Mouse (Mus musculus) MEL (cell line): ENCODE results near the gene Dnm1. TPM values are rescaled to one million over a fixed set of nuclear protein-coding genes. Genes with fewer than 3 reads are reported as not detected.
A peak's percentile ranks its signal among the peaks of the same experiment; 100 is the strongest.

ENCODE experiments used
- DNase-seq: peaks from one replicate; pipeline ENCODE4 v3.0.0; 2011; ENCODE audit warnings: low read depth, low spot score
- H3K27ac ChIP-seq: 2 replicates; pipeline ENCODE4 v1.5.1; 2012; ENCODE audit warnings: low read depth, mild to moderate bottlenecking, control low read depth, low read length, moderate library complexity; ENCODE audit not compliant: control insufficient read depth
- H3K27me3 ChIP-seq, 2 experiments: fragments of 150-350 bp in 1 of 2; sonication (generic) in 1 of 2; 2 replicates each; pipeline ENCODE4 v1.6.1; 2012; ENCODE audit warnings: low read length in 2 of 2, mild to moderate bottlenecking in 2 of 2, improper control_type of control experiment in 1 of 2, moderate library complexity in 1 of 2; ENCODE audit not compliant: insufficient read depth in 2 of 2, control insufficient read depth in 1 of 2
- H3K36me3 ChIP-seq, 2 experiments: 2 replicates each; pipeline ENCODE4 v1.6.1; 2012 to 2014; ENCODE audit warnings: low read length in 2 of 2, improper control_type of control experiment in 1 of 2, inconsistent platforms in 1 of 2, mild to moderate bottlenecking in 1 of 2; ENCODE audit not compliant: insufficient read depth in 2 of 2, control insufficient read depth in 1 of 2
- H3K4me1 ChIP-seq, 2 experiments: fragments of 150-350 bp in 1 of 2; sonication (generic) in 1 of 2; 2 replicates each; pipeline ENCODE4 v1.6.1; 2012; ENCODE audit warnings: low read length in 2 of 2, improper control_type of control experiment in 1 of 2, mild to moderate bottlenecking in 1 of 2; ENCODE audit not compliant: insufficient read depth in 2 of 2, control insufficient read depth in 1 of 2
- H3K4me3 ChIP-seq, 2 experiments: fragments of 150-350 bp in 1 of 2; sonication (generic) in 1 of 2; 2 replicates each; pipeline ENCODE4 v1.5.1; 2012; ENCODE audit warnings: low read depth in 2 of 2, low read length in 2 of 2, mild to moderate bottlenecking in 2 of 2, moderate library complexity in 2 of 2, control low read depth in 1 of 2, improper control_type of control experiment in 1 of 2; ENCODE audit not compliant: control insufficient read depth in 1 of 2, insufficient read depth in 1 of 2
- H3K79me2 ChIP-seq: 2 replicates; pipeline ENCODE4 v1.6.1; 2012; ENCODE audit warnings: mild to moderate bottlenecking, low read length, moderate library complexity; ENCODE audit not compliant: control insufficient read depth, poor library complexity, insufficient read depth
- H3K9ac ChIP-seq: 2 replicates; pipeline ENCODE4 v1.6.1; 2012; ENCODE audit warnings: low read depth, mild to moderate bottlenecking, control low read depth, low read length, moderate library complexity; ENCODE audit not compliant: control insufficient read depth, poor library complexity, severe bottlenecking
- H3K9me3 ChIP-seq: fragments of 150-350 bp; sonication (generic); replicated peaks from 2 replicates; pipeline ENCODE4 v1.6.1; 2012; ENCODE audit warnings: mild to moderate bottlenecking, low read length, improper control_type of control experiment, moderate library complexity; ENCODE audit not compliant: insufficient read depth
- CHD1 ChIP-seq: IDR thresholded peaks from 2 replicates; pipeline ENCODE4 v1.6.1; 2012; ENCODE audit warnings: low read depth, mild to moderate bottlenecking, inconsistent platforms, low read length, improper control_type of control experiment
- CHD2 ChIP-seq: IDR thresholded peaks from 2 replicates; pipeline ENCODE4 v1.6.1; 2011; ENCODE audit warnings: low read length, improper control_type of control experiment
- ELF1 ChIP-seq: IDR thresholded peaks from 2 replicates; pipeline ENCODE4 v1.6.1; 2014; ENCODE audit warnings: low read depth, mild to moderate bottlenecking, inconsistent platforms, low read length, improper control_type of control experiment, moderate library complexity
- EP300 ChIP-seq, 2 experiments: IDR thresholded peaks; 2 replicates each; pipeline ENCODE4 v1.6.1; 2011; ENCODE audit warnings: improper control_type of control experiment in 2 of 2, low read length in 2 of 2, low read depth in 1 of 2, mild to moderate bottlenecking in 1 of 2
- ETS1 ChIP-seq: IDR thresholded peaks from 2 replicates; pipeline ENCODE4 v1.6.1; 2012; ENCODE audit warnings: low read depth, mild to moderate bottlenecking, inconsistent platforms, low read length, improper control_type of control experiment, moderate library complexity
- HCFC1 ChIP-seq: IDR thresholded peaks from 2 replicates; pipeline ENCODE4 v1.6.1; 2012; ENCODE audit warnings: low read depth, mild to moderate bottlenecking, inconsistent platforms, low read length, improper control_type of control experiment, moderate library complexity
- MAFK ChIP-seq: IDR thresholded peaks from 2 replicates; pipeline ENCODE4 v1.6.1; 2011; ENCODE audit warnings: low read depth, mild to moderate bottlenecking, low read length, improper control_type of control experiment, borderline replicate concordance
- MAX ChIP-seq: IDR thresholded peaks from 2 replicates; pipeline ENCODE4 v1.6.1; 2011; ENCODE audit warnings: low read length, improper control_type of control experiment
- MAZ ChIP-seq: IDR thresholded peaks from 2 replicates; pipeline ENCODE4 v1.6.1; 2012; ENCODE audit warnings: low read depth, mild to moderate bottlenecking, inconsistent platforms, low read length, improper control_type of control experiment
- MEF2A ChIP-seq: IDR thresholded peaks from 2 replicates; pipeline ENCODE4 v1.6.1; 2014; ENCODE audit warnings: low read depth, mild to moderate bottlenecking, inconsistent platforms, low read length, improper control_type of control experiment; ENCODE audit not compliant: poor library complexity, insufficient replicate concordance, severe bottlenecking; ENCODE audit errors: extremely low read depth
- MXI1 ChIP-seq: IDR thresholded peaks from 2 replicates; pipeline ENCODE4 v1.6.1; 2011; ENCODE audit warnings: mild to moderate bottlenecking, low read depth, low read length, improper control_type of control experiment
- MYB ChIP-seq: IDR thresholded peaks from 2 replicates; pipeline ENCODE4 v1.6.1; 2011; ENCODE audit warnings: mild to moderate bottlenecking, low read depth, low read length, improper control_type of control experiment
- NELFE ChIP-seq: IDR thresholded peaks from 2 replicates; pipeline ENCODE4 v1.6.1; 2011; ENCODE audit warnings: low read depth, low read length, improper control_type of control experiment
- NRF1 ChIP-seq: IDR thresholded peaks from 2 replicates; pipeline ENCODE4 v1.6.1; 2014; ENCODE audit warnings: low read depth, mild to moderate bottlenecking, inconsistent platforms, low read length, improper control_type of control experiment, moderate library complexity; ENCODE audit not compliant: poor library complexity, insufficient read depth, severe bottlenecking
- POLR2A ChIP-seq, 2 experiments: IDR thresholded peaks; 2 replicates each; pipeline ENCODE4 v1.6.1; 2011 to 2012; ENCODE audit warnings: low read length in 2 of 2, mild to moderate bottlenecking in 2 of 2, control low read depth in 1 of 2, improper control_type of control experiment in 1 of 2, low read depth in 1 of 2, moderate library complexity in 1 of 2; ENCODE audit not compliant: control insufficient read depth in 1 of 2, insufficient read depth in 1 of 2, poor library complexity in 1 of 2
- RCOR1 ChIP-seq: IDR thresholded peaks from 2 replicates; pipeline ENCODE4 v1.6.1; 2012; ENCODE audit warnings: low read depth, mild to moderate bottlenecking, inconsistent platforms, low read length, improper control_type of control experiment
- SIN3A ChIP-seq: IDR thresholded peaks from 2 replicates; pipeline ENCODE4 v1.6.1; 2012; ENCODE audit warnings: low read length, improper control_type of control experiment, inconsistent platforms
- SMC3 ChIP-seq: IDR thresholded peaks from 2 replicates; pipeline ENCODE4 v1.6.1; 2011; ENCODE audit warnings: low read depth, low read length, improper control_type of control experiment
- TBP ChIP-seq: IDR thresholded peaks from 2 replicates; pipeline ENCODE4 v1.8.0; 2011; ENCODE audit warnings: low read depth, low read length, improper control_type of control experiment
- TCF12 ChIP-seq: IDR thresholded peaks from 2 replicates; pipeline ENCODE4 v1.6.1; 2014; ENCODE audit warnings: low read depth, mild to moderate bottlenecking, inconsistent platforms, low read length, improper control_type of control experiment, moderate library complexity
- USF1 ChIP-seq: IDR thresholded peaks from 2 replicates; pipeline ENCODE4 v1.6.1; 2014; ENCODE audit warnings: low read depth, mild to moderate bottlenecking, inconsistent platforms, low read length, improper control_type of control experiment, moderate library complexity
- ZC3H11A ChIP-seq: IDR thresholded peaks from 2 replicates; pipeline ENCODE4 v1.6.1; 2012; ENCODE audit warnings: low read depth, mild to moderate bottlenecking, inconsistent platforms, low read length, improper control_type of control experiment
- ZKSCAN1 ChIP-seq: IDR thresholded peaks from 2 replicates; pipeline ENCODE4 v1.6.1; 2012; ENCODE audit warnings: low read depth, mild to moderate bottlenecking, inconsistent platforms, low read length, improper control_type of control experiment, moderate library complexity
- ZMIZ1 ChIP-seq: IDR thresholded peaks from 2 replicates; pipeline ENCODE4 v1.6.1; 2012; ENCODE audit warnings: low read depth, mild to moderate bottlenecking, inconsistent platforms, low read length, improper control_type of control experiment, moderate library complexity
- ZNF384 ChIP-seq: IDR thresholded peaks from 2 replicates; pipeline ENCODE4 v1.6.1; 2012; ENCODE audit warnings: low read depth, mild to moderate bottlenecking, inconsistent platforms, low read length, improper control_type of control experiment
- polyA plus RNA-seq, 2 experiments: library from polyadenylated mRNA; stranded (reverse) in 1 of 2; unstranded in 1 of 2; fragments of >175 nt in 1 of 2; fragments of >200 nt in 1 of 2; gene quantifications; 2 replicates each; pipeline versions ENCODE4 v1.2.1 to v1.2.4; 2012; ENCODE audit warnings: low replicate concordance in 2 of 2, low read depth in 1 of 2; ENCODE audit not compliant: insufficient read length in 2 of 2, insufficient read depth in 1 of 2, missing spikeins in 1 of 2
- total RNA-seq: library from RNA; depleted of rRNA; stranded (reverse); fragments of 300-350 nt; gene quantifications from 2 replicates; pipeline ENCODE4 v1.2.3, GENCODE M21; 2012

Gene Dnm1
- total and polyA plus RNA-seq, 3 experiments = 0.42 to 5.0 TPM; not detected in 1

GRCm38 (mm10) chr2:32381775-32382223 lies 28.7 kb upstream of the Dnm1 start, which contains the start of gene 1110008P14Rik:
Gene 1110008P14Rik, minus strand, starts transcription at chr2:32381938.
- peaks cover 0 to 5% of the 10 kb centered on the region in 2 experiments; a peak in 1 of 4 replicates for H3K4me1 ChIP-seq
- no peaks in the 10 kb centered on the region for H3K79me2 ChIP-seq
- H3K27me3 ChIP-seq = no peaks in the 10 kb centered on the region
- no peak within 1 kb of the TSS for H3K27ac ChIP-seq
- H3K36me3 ChIP-seq = no peaks in the 10 kb centered on the region; a peak in 1 of 4 replicates
- H3K9ac ChIP-seq = peak within 1 kb of the TSS; percentile 78
- DNase-seq = peak; percentile 96
- peak within 1 kb of the TSS; percentile 72 to 81 for H3K4me3 ChIP-seq
- H3K9me3 ChIP-seq = no peaks in the 10 kb centered on the region
- TF ChIP-seq MYB = no peak
- TF ChIP-seq ELF1 = peak; percentile 70
- TF ChIP-seq MAX = peak; percentile 58; the same call in 1 of the 2 replicates
- peak; percentile 79 for TF ChIP-seq ETS1
- TF ChIP-seq ZC3H11A = no peak
- peak; percentile 66 for TF ChIP-seq NELFE
- TF ChIP-seq POLR2A (IDR thresholded peaks at IDR 0.05; ENCODE audit: control insufficient read depth in 1 of 2, insufficient read depth in 1 of 2, low read depth in 1 of 2, low read length in 2 of 2, poor library complexity in 1 of 2) = peak in 1 of 2 experiments; percentile 72; a peak in 2 of 4 replicates
- peak; percentile 86 for TF ChIP-seq MXI1
- TF ChIP-seq NRF1 = peak; percentile 62
- peak; percentile 94 for TF ChIP-seq SIN3A
- TF ChIP-seq RCOR1 = no peak
- TF ChIP-seq TCF12 = 0 out of 2 replicates have a peak, but pooled peaks have one; percentile 18
- TF ChIP-seq HCFC1 = peak; percentile 75
- TF ChIP-seq MAZ = peak; percentile 47; the same call in 1 of the 2 replicates
- TF ChIP-seq CHD1 = no peak
- TF ChIP-seq USF1 = peak; percentile 56
- peak; percentile 35; the same call in 1 of the 2 replicates for TF ChIP-seq ZMIZ1

GRCm38 (mm10) chr2:32381141-32381774 lies 28.1 kb upstream of the Dnm1 start:
- Histone ChIP-seq H3K9ac (peak overlapping the region; percentile 78), H3K79me2 (no peaks in the 10 kb centered on the region), H3K36me3 (no peaks in the 10 kb centered on the region; a peak in 1 of 4 replicates), H3K27me3 (no peaks in the 10 kb centered on the region), H3K4me1 (peaks cover 0 to 5% of the 10 kb centered on the region in 2 experiments; a peak in 1 of 4 replicates), H3K9me3 (no peaks in the 10 kb centered on the region), H3K4me3 (peak overlapping the region; percentile 72 to 79), H3K27ac (no peak overlapping the region)
- TF ChIP-seq ETS1 = 0 out of 2 replicates have a peak, but pooled peaks have one; percentile 8
- no peak for TF ChIP-seq ZNF384
- TF ChIP-seq MAFK = peak; percentile 92
- TF ChIP-seq POLR2A (IDR thresholded peaks at IDR 0.05; ENCODE audit: control insufficient read depth in 1 of 2, insufficient read depth in 1 of 2, low read depth in 1 of 2, low read length in 2 of 2, poor library complexity in 1 of 2) = 0 out of 4 replicates have a peak, but pooled peaks of 1 of the 2 experiments have one; percentile 45
- TF ChIP-seq ZKSCAN1 = no peak
- no peak for TF ChIP-seq SMC3
- no peak for TF ChIP-seq TBP
- TF ChIP-seq MEF2A = no peak
- TF ChIP-seq EP300 (IDR thresholded peaks at IDR 0.05; ENCODE audit: low read depth in 1 of 2, low read length in 2 of 2) = no peak
- TF ChIP-seq MYB = no peak
- TF ChIP-seq CHD2 = no peak
- no peak for TF ChIP-seq TCF12
- DNase-seq = no peak
